Mouse (Mus musculus) left cerebral cortex, postnatal 36 days (tissue): ENCODE measurements around the gene Rcsd1. TPM values are rescaled to one million over a fixed set of nuclear protein-coding genes. Genes with fewer than 3 reads are reported as not detected.

Source experiments
- DNase-seq, 2 experiments: peaks; one replicate each; pipeline ENCODE4 v3.0.0; 2021 to 2022; ENCODE audit warnings: low spot score in 2 of 2, mixed read lengths in 1 of 2
- intact Hi-C: fragments of 180-260 bp; cut with DNase I; formaldehyde crosslinking; loops from one replicate; pipeline ENCODE4 v1.15.1; 2025
- microRNA-seq: library from miRNA; unstranded; fragments of <30 nt; microRNA quantifications from one replicate; pipeline ENCODE4 v1.2.0, GENCODE M21; 2022
- total RNA-seq, 2 experiments: library from RNA; stranded (reverse); gene quantifications; 2 replicates each; pipeline ENCODE4 v1.2.3; 2021

Gene Rcsd1
- total RNA-seq, 2 experiments from 2014 or later = 3.6 to 5.0 TPM

DNA sequence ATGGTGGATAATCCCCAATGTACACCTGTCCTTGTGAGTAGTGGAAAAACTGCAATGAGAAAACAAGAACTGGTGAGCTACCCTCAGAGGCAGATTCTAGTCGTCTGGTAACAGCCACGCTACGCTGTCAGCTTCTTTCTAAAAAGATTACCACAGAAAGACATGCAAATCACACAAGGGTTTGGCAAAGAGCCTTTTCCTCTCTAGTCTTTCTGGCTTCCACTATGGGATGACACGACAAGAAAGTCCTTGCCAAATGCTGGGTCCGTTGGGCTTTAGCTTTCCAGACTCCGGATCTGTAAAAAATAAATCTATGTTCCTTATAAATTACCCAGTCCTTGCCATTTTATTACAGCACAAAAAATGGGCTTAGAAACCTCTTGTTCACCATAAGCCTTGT is 103.8 kb downstream of the Rcsd1 start:
- intact Hi-C loops = no loop called here
- DNase-seq = no peak

DNA sequence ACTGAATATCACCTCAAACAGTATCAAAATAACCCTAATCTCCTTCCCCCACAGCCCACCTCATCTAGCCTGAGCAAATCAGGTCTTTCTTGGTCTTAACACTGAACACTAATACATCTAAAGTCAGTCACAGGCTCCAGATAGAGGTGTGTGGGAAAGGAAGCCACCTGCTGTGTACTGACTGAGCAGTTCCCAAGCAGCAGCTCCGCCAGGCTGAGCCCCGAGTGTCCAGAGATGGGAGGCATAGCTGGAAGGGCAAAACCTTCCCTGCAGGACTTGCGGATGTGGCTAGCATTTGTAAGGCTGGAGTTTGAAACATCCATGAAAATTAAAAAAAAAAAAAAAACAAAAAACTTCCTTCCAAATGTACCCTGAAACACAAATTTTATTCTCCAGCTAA is 104.4 kb downstream of the Rcsd1 start:
- intact Hi-C loops = no loop called here
- no peak for DNase-seq

GRCm38 (mm10) chr1:165604203-165604602 is 105.4 kb downstream of the Rcsd1 start:
- intact Hi-C loops = no loop called here
- no peak for DNase-seq

DNA sequence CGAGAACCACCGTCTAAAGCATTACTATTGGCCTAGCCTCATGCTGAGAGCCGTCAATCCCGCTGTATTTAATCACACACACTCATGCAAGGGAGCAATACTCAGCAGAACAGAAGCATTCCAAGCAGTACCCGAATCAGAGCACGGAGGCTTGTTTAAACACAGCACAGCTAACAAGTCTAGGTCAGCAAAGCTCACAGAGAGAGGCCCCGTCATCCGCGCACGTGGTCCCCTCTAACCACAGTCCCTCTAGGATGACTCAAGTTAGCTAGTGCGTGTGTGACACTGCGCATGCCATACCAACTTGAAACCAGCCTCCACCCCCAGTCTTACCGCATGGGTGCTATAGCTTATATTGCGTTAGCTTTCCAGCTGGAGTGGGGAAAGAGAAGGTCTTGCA is 106.3 kb downstream of the Rcsd1 start:
- no peak for DNase-seq
- intact Hi-C loops = no loop called here

- intact Hi-C loops = no loop called here
- DNase-seq = no peak
Observed at GRCm38 (mm10) chr1:165601775-165602280, 107.7 kb downstream of the Rcsd1 start.

Small RNAs within 50 kb of the gene (microRNA-seq; reads per million reads assigned to microRNA genes)
- gene Gm44458 = not detected

Other genes with a start within 250 kb of the Rcsd1 start
- gene Dcaf6, start 249.3 kb downstream of the Rcsd1 start, total RNA-seq = 10 to 100 TPM; 86.2 to 90.2 TPM
- gene Mpc2, start 249.1 kb downstream of the Rcsd1 start, total RNA-seq = 100 to 1,000 TPM; 115 to 120 TPM
- gene Adcy10, start 224.6 kb downstream of the Rcsd1 start, total RNA-seq = under 1 TPM; 0.22 to 0.59 TPM
- 10 to 100 TPM; 30.0 to 31.6 TPM for gene Mpzl1, start 75.2 kb downstream of the Rcsd1 start, total RNA-seq
- 10 to 100 TPM; 23.4 to 28.2 TPM for gene Creg1, start 54.0 kb upstream of the Rcsd1 start, total RNA-seq
- gene Cd247, start 78.9 kb upstream of the Rcsd1 start, total RNA-seq = under 1 TPM in 1 of 2 experiments, not detected in 1; 0.25 TPM